11 mouse cellular contexts compared by ENCODE assay signal in the genomic region with DNA sequence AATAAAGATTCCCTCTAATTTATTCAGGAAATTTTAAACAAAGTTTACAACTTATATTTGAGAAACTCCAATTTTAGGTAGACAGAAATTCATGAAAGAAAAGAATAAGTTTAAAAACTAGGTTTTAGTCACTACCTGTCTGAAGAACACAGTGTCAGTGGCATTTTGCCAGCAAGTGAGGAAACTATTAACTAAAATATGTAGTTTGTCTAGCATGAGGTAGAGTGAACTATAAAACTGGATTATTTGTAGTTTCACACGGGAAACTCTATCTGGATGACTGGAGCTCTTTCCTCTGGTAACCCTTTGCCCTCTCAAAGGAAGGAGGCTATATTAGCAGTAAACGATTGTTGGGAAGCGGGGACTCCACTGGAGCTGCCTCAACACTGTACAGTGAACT.
"Had no signal": no experiment of that assay in that cellular context is flagged by ENCODE, and none has a peak within 500 bp of the region (broad histone marks: within the 10 kb centered on the region; RNA-seq: fewer than 3 reads in every experiment).

No protein-coding gene starts in this region.

- H3K4me2 ChIP-seq: hindbrain, embryonic 15.5 days; limb, embryonic 15.5 days; liver, embryonic 13.5 days; midbrain, embryonic 13.5 days; stomach, embryonic 15.5 days had no signal

- DNase-seq: left cerebral cortex, postnatal 4 days; liver, embryonic 13.5 days; lung, adult 2 months; right cerebral cortex, postnatal 14 days; thymus, adult 2 months; thymus, postnatal 25 days had no signal

- H3K27me3 ChIP-seq: hindbrain, embryonic 15.5 days; limb, embryonic 15.5 days; liver, embryonic 13.5 days; midbrain, embryonic 13.5 days; stomach, embryonic 15.5 days had no signal

- H3K36me3 ChIP-seq: hindbrain, embryonic 15.5 days; stomach, embryonic 15.5 days had no signal

- H3K9ac ChIP-seq: hindbrain, embryonic 15.5 days; limb, embryonic 15.5 days; liver, embryonic 13.5 days; midbrain, embryonic 13.5 days; stomach, embryonic 15.5 days had no signal

- H3K27ac ChIP-seq: hindbrain, embryonic 15.5 days; limb, embryonic 15.5 days; liver, embryonic 13.5 days; midbrain, embryonic 13.5 days; stomach, embryonic 15.5 days had no signal

- ATAC-seq: intestine, embryonic 16.5 days; midbrain, embryonic 13.5 days had no signal

- H3K4me1 ChIP-seq: hindbrain, embryonic 15.5 days; limb, embryonic 15.5 days; liver, embryonic 13.5 days; midbrain, embryonic 13.5 days; stomach, embryonic 15.5 days had no signal

- H3K9me3 ChIP-seq: hindbrain, embryonic 15.5 days; limb, embryonic 15.5 days; liver, embryonic 13.5 days; midbrain, embryonic 13.5 days; stomach, embryonic 15.5 days had no signal

- H3K4me3 ChIP-seq: hindbrain, embryonic 15.5 days; limb, embryonic 15.5 days; liver, embryonic 13.5 days; midbrain, embryonic 13.5 days; stomach, embryonic 15.5 days had no signal
